Mouse (Mus musculus): ENCODE data around the gene Ccr1. TPM values are rescaled to one million over a fixed set of nuclear protein-coding genes. Genes with fewer than 3 reads are reported as not detected.

The Ccr1 gene
- polyA plus RNA-seq (2015; fragmentation: Nextera tagmentation; extraction: Ambion mirVana) = 0.84 and 1.0 TPM in 2 replicates

DNA sequence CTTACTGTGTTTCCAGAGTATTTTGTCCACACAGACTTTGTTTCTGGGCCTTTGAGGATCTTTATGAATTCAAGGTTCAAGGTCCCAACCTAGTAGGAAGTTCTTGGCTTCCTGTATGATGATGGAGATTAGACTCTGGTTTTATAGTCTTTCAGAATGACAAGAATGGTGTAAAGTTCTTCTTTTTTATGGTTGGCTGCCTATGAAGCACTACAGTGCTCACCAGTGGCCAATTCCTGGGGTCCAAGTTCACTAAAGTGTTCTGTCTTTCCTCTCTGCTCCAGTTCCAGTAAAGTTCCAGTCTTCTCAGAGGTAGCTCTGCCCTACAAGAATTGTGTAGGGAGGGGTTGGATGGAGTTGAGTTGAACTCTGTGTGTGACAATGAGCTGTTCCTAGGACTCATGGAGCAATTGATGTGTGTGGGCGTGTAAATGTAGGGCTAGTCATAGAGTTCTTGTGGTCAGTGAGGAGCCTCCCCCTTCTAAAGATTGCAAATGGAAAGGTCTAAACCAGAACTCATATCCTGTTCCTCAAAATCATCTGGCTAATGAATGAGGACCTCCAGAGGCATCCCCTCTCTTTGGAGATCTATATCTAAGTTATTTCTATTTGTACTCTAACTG is at the start of gene Ccr1:
Gene Ccr1 (minus strand): TSS at position 403 of the 623 bp plus-strand sequence.
- Histone ChIP-seq H3K4me2 (no peak within 1 kb of the TSS), H3K4me1 (no peaks in the 10 kb centered on the region), H3K9me3 (no peaks in the 10 kb centered on the region), H3K4me3 (no peak within 1 kb of the TSS), H3K27ac (no peak within 1 kb of the TSS), H3K36me3 (replicated peaks) (no peaks in the 10 kb centered on the region), H3K9ac (no peak within 1 kb of the TSS), H3K27me3 (replicated peaks) (no peaks in the 10 kb centered on the region)
- no peak for ATAC-seq (replicated peaks)
- WGBS = 88% methylated on average over 1 of the region's 1 CpGs

GRCm38 (mm10) chr9:124016048-124016447 is 47.6 kb upstream of the Ccr1 start:
- no peaks in the 10 kb centered on the region for H3K4me1 ChIP-seq
- H3K9me3 ChIP-seq = no peaks in the 10 kb centered on the region
- ATAC-seq (replicated peaks) = no peak
- 81% methylated on average over 2 of the region's 2 CpGs for WGBS
- H3K36me3 ChIP-seq (replicated peaks) = no peaks in the 10 kb centered on the region
- H3K27me3 ChIP-seq (replicated peaks) = no peaks in the 10 kb centered on the region
- no peak overlapping the region for H3K9ac ChIP-seq
- H3K4me3 ChIP-seq = no peak overlapping the region
- H3K27ac ChIP-seq = no peak overlapping the region
- H3K4me2 ChIP-seq = no peak overlapping the region

GRCm38 (mm10) chr9:124014985-124015652 is 46.6 kb upstream of the Ccr1 start:
- no peak overlapping the region for H3K4me2 ChIP-seq
- no peak overlapping the region for H3K4me3 ChIP-seq
- no peaks in the 10 kb centered on the region for H3K27me3 ChIP-seq (replicated peaks)
- H3K9me3 ChIP-seq = no peaks in the 10 kb centered on the region
- H3K27ac ChIP-seq = no peak overlapping the region
- no peak for ATAC-seq (replicated peaks)
- H3K9ac ChIP-seq = no peak overlapping the region
- WGBS = 87% methylated on average over 2 of the region's 2 CpGs
- no peaks in the 10 kb centered on the region for H3K36me3 ChIP-seq (replicated peaks)
- no peaks in the 10 kb centered on the region for H3K4me1 ChIP-seq

- no peaks in the 10 kb centered on the region for H3K27me3 ChIP-seq (replicated peaks)
- H3K9ac ChIP-seq = no peak overlapping the region
- H3K27ac ChIP-seq = no peak overlapping the region
- 91% methylated on average over 3 of the region's 3 CpGs for WGBS
- ATAC-seq (replicated peaks) = no peak
- no peaks in the 10 kb centered on the region for H3K36me3 ChIP-seq (replicated peaks)
- H3K4me1 ChIP-seq = no peaks in the 10 kb centered on the region
- no peaks in the 10 kb centered on the region for H3K9me3 ChIP-seq
- no peak overlapping the region for H3K4me3 ChIP-seq
- H3K4me2 ChIP-seq = no peak overlapping the region
These were observed 44.8 kb upstream of the Ccr1 start for GRCm38 (mm10) chr9:124013270-124013669.

DNA sequence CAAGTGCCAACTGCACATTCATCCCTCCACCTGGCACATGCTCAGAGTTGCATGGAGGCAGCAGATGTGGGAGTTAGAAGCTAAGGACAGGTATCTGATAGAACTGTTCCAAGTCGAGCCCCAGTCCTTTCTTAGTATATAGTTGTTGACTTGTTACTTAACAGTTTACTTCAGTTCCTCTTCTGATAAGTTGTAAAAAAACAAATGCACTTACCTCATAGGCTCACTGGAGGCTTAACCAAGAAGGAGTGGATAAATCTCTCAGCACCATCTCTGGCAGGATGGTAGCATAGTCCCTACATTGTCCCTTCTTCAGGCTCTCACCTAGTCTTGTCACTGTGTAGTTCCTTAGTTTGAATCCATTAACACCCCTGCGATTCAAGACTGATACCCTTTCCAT is 44.2 kb upstream of the Ccr1 start:
- Histone ChIP-seq H3K9me3 (no peaks in the 10 kb centered on the region), H3K4me1 (no peaks in the 10 kb centered on the region), H3K4me3 (no peak overlapping the region), H3K4me2 (no peak overlapping the region), H3K9ac (no peak overlapping the region), H3K27me3 (replicated peaks) (no peaks in the 10 kb centered on the region), H3K27ac (no peak overlapping the region), H3K36me3 (replicated peaks) (no peaks in the 10 kb centered on the region)
- WGBS = 85% methylated on average over 2 of the region's 2 CpGs
- ATAC-seq (replicated peaks) = no peak

- H3K4me1 ChIP-seq = no peaks in the 10 kb centered on the region
- H3K4me2 ChIP-seq = no peak overlapping the region
- no peak overlapping the region for H3K4me3 ChIP-seq
- 91% methylated on average over 2 of the region's 2 CpGs for WGBS
- H3K27ac ChIP-seq = no peak overlapping the region
- ATAC-seq (replicated peaks) = no peak
- no peaks in the 10 kb centered on the region for H3K9me3 ChIP-seq
- H3K9ac ChIP-seq = no peak overlapping the region
- H3K27me3 ChIP-seq (replicated peaks) = no peaks in the 10 kb centered on the region
- H3K36me3 ChIP-seq (replicated peaks) = no peaks in the 10 kb centered on the region
These were observed 31.3 kb upstream of the Ccr1 start for GRCm38 (mm10) chr9:123999784-124000183.

DNA sequence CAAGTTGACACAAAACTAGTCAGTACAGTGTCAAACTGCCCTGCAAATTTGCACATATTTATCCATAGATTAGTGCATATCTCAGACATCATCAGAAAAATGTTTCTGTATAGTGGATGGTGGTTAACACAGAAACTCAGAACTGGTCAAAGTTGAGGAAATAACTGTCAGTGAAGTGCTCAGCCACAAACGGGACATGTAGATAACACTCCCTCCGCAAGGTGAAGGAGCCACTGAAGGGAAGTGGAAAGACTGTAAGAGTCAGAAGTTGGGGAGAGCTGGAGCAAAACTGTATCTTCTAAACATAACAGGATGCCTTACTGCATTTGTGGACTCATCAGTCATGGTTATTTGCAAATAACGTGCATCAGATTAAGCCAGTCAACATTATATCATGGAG is 29.2 kb upstream of the Ccr1 start:
- WGBS = 85% methylated on average over 3 of the region's 3 CpGs
- Histone ChIP-seq H3K9ac (no peak overlapping the region), H3K4me3 (no peak overlapping the region)

GRCm38 (mm10) chr9:123991312-123991906 is 22.9 kb upstream of the Ccr1 start:
- WGBS = 58% methylated on average over 1 of the region's 1 CpGs
- H3K27me3 ChIP-seq (replicated peaks) = no peaks in the 10 kb centered on the region

More for the DNA sequence above, 29.2 kb upstream of the Ccr1 start:
- H3K4me2 ChIP-seq = no peak overlapping the region
- H3K27ac ChIP-seq = no peak overlapping the region
- no peaks in the 10 kb centered on the region for H3K36me3 ChIP-seq (replicated peaks)
- no peaks in the 10 kb centered on the region for H3K4me1 ChIP-seq
- H3K9me3 ChIP-seq = no peaks in the 10 kb centered on the region
- no peak for ATAC-seq (replicated peaks)
- H3K27me3 ChIP-seq (replicated peaks) = no peaks in the 10 kb centered on the region

DNA sequence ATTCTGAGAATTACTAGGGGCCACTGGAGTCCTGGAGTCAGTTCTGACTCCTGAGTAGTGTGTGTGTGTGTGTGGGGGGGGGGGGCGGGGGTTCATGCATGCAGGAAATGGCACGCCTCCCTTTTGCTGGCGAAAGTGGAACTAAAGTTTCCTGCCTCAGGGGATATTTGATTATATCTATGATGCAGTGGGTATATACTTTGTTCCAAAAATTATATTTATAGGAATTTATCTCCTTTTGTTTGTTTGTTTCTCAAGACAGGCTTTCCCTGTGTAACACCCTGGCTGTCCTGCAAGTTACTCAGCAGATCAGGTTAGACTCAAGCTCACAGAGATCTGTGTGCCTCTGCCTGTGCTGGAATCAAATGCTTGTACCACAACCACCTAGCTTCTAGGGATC is 21.2 kb upstream of the Ccr1 start:
- H3K9me3 ChIP-seq = no peaks in the 10 kb centered on the region
- H3K9ac ChIP-seq = no peak overlapping the region
- H3K4me3 ChIP-seq = no peak overlapping the region
- no peak overlapping the region for H3K4me2 ChIP-seq
- WGBS = 78% methylated on average over 3 of the region's 3 CpGs
- H3K27ac ChIP-seq = no peak overlapping the region
- no peaks in the 10 kb centered on the region for H3K27me3 ChIP-seq (replicated peaks)
- no peak for ATAC-seq (replicated peaks)
- no peaks in the 10 kb centered on the region for H3K4me1 ChIP-seq
- H3K36me3 ChIP-seq (replicated peaks) = no peaks in the 10 kb centered on the region

More at GRCm38 (mm10) chr9:123991312-123991906, 22.9 kb upstream of the Ccr1 start:
- no peak overlapping the region for H3K4me2 ChIP-seq
- no peaks in the 10 kb centered on the region for H3K9me3 ChIP-seq
- no peak overlapping the region for H3K27ac ChIP-seq
- no peak overlapping the region for H3K4me3 ChIP-seq
- no peak overlapping the region for H3K9ac ChIP-seq
- no peaks in the 10 kb centered on the region for H3K36me3 ChIP-seq (replicated peaks)
- no peaks in the 10 kb centered on the region for H3K4me1 ChIP-seq
- no peak for ATAC-seq (replicated peaks)

GRCm38 (mm10) chr9:123986217-123986616 is 17.7 kb upstream of the Ccr1 start:
- no peak for ATAC-seq (replicated peaks)
- Histone ChIP-seq H3K9me3 (no peaks in the 10 kb centered on the region), H3K4me2 (no peak overlapping the region), H3K9ac (no peak overlapping the region), H3K4me1 (no peaks in the 10 kb centered on the region), H3K4me3 (no peak overlapping the region), H3K27me3 (replicated peaks) (no peaks in the 10 kb centered on the region), H3K27ac (no peak overlapping the region), H3K36me3 (replicated peaks) (no peaks in the 10 kb centered on the region)
- 86% methylated on average over 2 of the region's 2 CpGs for WGBS

DNA sequence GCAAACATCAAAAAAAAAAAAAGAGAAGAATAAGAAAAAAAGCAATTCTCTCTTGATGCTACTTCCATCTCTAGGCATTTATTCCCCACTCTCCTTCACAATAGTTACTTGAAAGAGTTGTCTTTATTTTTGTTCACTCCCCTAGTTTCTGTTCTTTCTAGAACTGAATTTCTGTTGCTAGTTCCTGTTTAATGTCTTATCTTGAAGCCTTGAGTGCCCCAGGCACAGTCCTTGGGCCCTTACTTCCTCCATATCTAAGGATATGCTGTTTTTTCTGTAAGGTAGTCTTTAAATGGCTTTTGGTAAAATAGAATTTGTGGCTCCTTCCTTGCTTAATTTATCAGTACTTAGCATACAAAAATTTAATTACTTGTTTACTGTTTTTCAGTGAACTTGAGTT is 16.5 kb upstream of the Ccr1 start:
- H3K9me3 ChIP-seq = no peaks in the 10 kb centered on the region
- no peaks in the 10 kb centered on the region for H3K4me1 ChIP-seq
- no peak overlapping the region for H3K4me3 ChIP-seq

GRCm38 (mm10) chr9:123982720-123983119 is 14.2 kb upstream of the Ccr1 start:
- no peaks in the 10 kb centered on the region for H3K4me1 ChIP-seq
- H3K4me3 ChIP-seq = no peak overlapping the region
- no peaks in the 10 kb centered on the region for H3K27me3 ChIP-seq (replicated peaks)
- H3K36me3 ChIP-seq (replicated peaks) = no peaks in the 10 kb centered on the region
- H3K9ac ChIP-seq = no peak overlapping the region
- H3K9me3 ChIP-seq = no peaks in the 10 kb centered on the region
- no peak overlapping the region for H3K27ac ChIP-seq
- WGBS = 93% methylated on average over 1 of the region's 1 CpGs
- ATAC-seq (replicated peaks) = no peak
- H3K4me2 ChIP-seq = no peak overlapping the region

More for the DNA sequence above, 16.5 kb upstream of the Ccr1 start:
- no peak for ATAC-seq (replicated peaks)
- Histone ChIP-seq H3K36me3 (replicated peaks) (no peaks in the 10 kb centered on the region), H3K9ac (no peak overlapping the region), H3K27me3 (replicated peaks) (no peaks in the 10 kb centered on the region), H3K27ac (no peak overlapping the region), H3K4me2 (no peak overlapping the region)

DNA sequence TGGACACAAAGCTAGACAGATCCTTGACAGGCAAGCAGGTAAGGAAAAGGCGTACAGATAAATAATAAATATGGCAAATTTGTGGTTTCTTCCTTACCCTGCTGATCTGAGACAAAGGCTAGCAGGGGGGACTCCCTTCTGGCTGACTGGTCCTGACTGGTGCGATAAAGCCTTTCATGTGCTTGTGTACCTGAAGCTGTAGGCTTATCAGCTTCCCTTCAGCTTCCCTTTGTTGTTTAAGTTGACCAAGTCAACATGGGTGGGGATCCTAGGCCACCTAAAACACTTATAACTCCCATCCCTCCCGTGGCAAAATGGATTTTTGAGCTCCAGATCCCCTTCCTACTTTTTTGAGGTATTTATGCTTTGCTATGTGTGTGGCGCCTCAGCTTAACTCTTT is 13.4 kb upstream of the Ccr1 start:
- H3K27ac ChIP-seq = no peak overlapping the region
- H3K4me1 ChIP-seq = no peaks in the 10 kb centered on the region
- no peak overlapping the region for H3K4me2 ChIP-seq
- no peaks in the 10 kb centered on the region for H3K9me3 ChIP-seq
- no peak for ATAC-seq (replicated peaks)
- WGBS = 75% methylated on average over 4 of the region's 4 CpGs
- no peak overlapping the region for H3K9ac ChIP-seq
- no peaks in the 10 kb centered on the region for H3K36me3 ChIP-seq (replicated peaks)
- H3K4me3 ChIP-seq = no peak overlapping the region
- no peaks in the 10 kb centered on the region for H3K27me3 ChIP-seq (replicated peaks)

All from midbrain, embryonic 15.5 days (tissue).